Mouse (Mus musculus) forebrain, embryonic 13.5 days (tissue): ENCODE measurements around the gene Hhex. TPM values are rescaled to one million over a fixed set of nuclear protein-coding genes. Genes with fewer than 3 reads are reported as not detected.

Experiments used
- ATAC-seq: fragments of 200-750 bp; cut with Nextera tagmentation; 2 replicates; pipeline ENCODE4 v1.8.0; 2017
- H3K27ac ChIP-seq: fragments of 300-500 bp; sonication (generic); 2 replicates; pipeline ENCODE4 v1.5.1; 2015; ENCODE audit warnings: inconsistent platforms, mild to moderate bottlenecking, moderate library complexity
- H3K27me3 ChIP-seq: fragments of 300-500 bp; sonication (generic); 2 replicates; pipeline ENCODE4 v1.6.1; 2015; ENCODE audit warnings: mild to moderate bottlenecking, inconsistent platforms
- H3K36me3 ChIP-seq: fragments of 300-500 bp; sonication (generic); 2 replicates; pipeline ENCODE4 v1.6.1; 2015; ENCODE audit warnings: mild to moderate bottlenecking, inconsistent platforms; ENCODE audit not compliant: poor library complexity, severe bottlenecking
- H3K4me1 ChIP-seq: fragments of 300-500 bp; sonication (generic); 2 replicates; pipeline ENCODE4 v1.6.1; 2015; ENCODE audit warnings: inconsistent platforms
- H3K4me2 ChIP-seq: fragments of 300-500 bp; sonication (generic); 2 replicates; pipeline ENCODE4 v1.6.1; 2015; ENCODE audit warnings: inconsistent platforms, mild to moderate bottlenecking, moderate library complexity
- H3K4me3 ChIP-seq: fragments of 300-500 bp; sonication (generic); 2 replicates; pipeline ENCODE4 v1.5.1; 2015; ENCODE audit warnings: mild to moderate bottlenecking, inconsistent platforms
- H3K9ac ChIP-seq: fragments of 300-500 bp; sonication (generic); 2 replicates; pipeline ENCODE4 v1.6.1; 2015; ENCODE audit warnings: mild to moderate bottlenecking, inconsistent platforms
- H3K9me3 ChIP-seq: fragments of 300-500 bp; sonication (generic); replicated peaks from 2 replicates; pipeline ENCODE4 v1.6.1; 2016; ENCODE audit warnings: inconsistent platforms
- WGBS: fragments of 180-500 bp; shearing (Covaris S2); methylation state at CpG from one replicate; pipeline ENCODE4 v1.1.7; 2015; 5-methylcytosine and 5-hydroxymethylcytosine counted together
- polyA plus RNA-seq: library from polyadenylated mRNA; unstranded; fragments of >200 nt; fragmentation: Nextera tagmentation; extraction: Ambion mirVana; gene quantifications from 2 replicates; pipeline ENCODE4 v1.2.1, GENCODE M21; 2015

Gene Hhex
- polyA plus RNA-seq, 1 experiment from 2014 or later = 5.7 TPM

- Histone ChIP-seq H3K9ac (no peak overlapping the region), H3K36me3 (no peaks in the 10 kb centered on the region), H3K4me2 (no peak overlapping the region), H3K27ac (no peak overlapping the region), H3K27me3 (no peaks in the 10 kb centered on the region), H3K4me3 (no peak overlapping the region), H3K9me3 (no peaks in the 10 kb centered on the region), H3K4me1 (no peaks in the 10 kb centered on the region)
- ATAC-seq = no peak
- 75% methylated on average over 7 of the region's 7 CpGs for WGBS
Measured at GRCm38 (mm10) chr19:37488608-37489262, 54.1 kb downstream of the Hhex start.

Other genes with a start within 250 kb of the Hhex start
- 128 and 139 TPM in 2 replicates for gene March5, start 227.3 kb upstream of the Hhex start, polyA plus RNA-seq
- 4.2 and 4.8 TPM in 2 replicates for gene Cpeb3, start 226.2 kb upstream of the Hhex start, polyA plus RNA-seq
- 36.8 and 45.1 TPM in 2 replicates for gene Ide, start 97.0 kb upstream of the Hhex start, polyA plus RNA-seq
- gene Kif11, start 58.4 kb upstream of the Hhex start, polyA plus RNA-seq = 69.1 and 69.6 TPM in 2 replicates
- gene Exoc6, start 115.6 kb downstream of the Hhex start, polyA plus RNA-seq = 10.5 and 13.6 TPM in 2 replicates